Mouse (Mus musculus) gastrocnemius, postnatal 14 days (tissue): ENCODE measurements around the gene Spn. TPM values are rescaled to one million over a fixed set of nuclear protein-coding genes. Genes with fewer than 3 reads are reported as not detected.
"Not testable (repeated sequence)": the region's sequence is repeated elsewhere in the genome, so short reads cannot be mapped to it uniquely, and the experiment has no call there.

Experiments used
- DNase-seq: peaks from one replicate; pipeline ENCODE4 v3.0.0; 2021; ENCODE audit warnings: mixed read lengths
- intact Hi-C: fragments of 180-260 bp; cut with DNase I; formaldehyde crosslinking; loops from one replicate; pipeline ENCODE4 v1.15.1; 2025; ENCODE audit warnings: low total_unique reads
- long read RNA-seq, 2 experiments: library from polyadenylated mRNA; stranded (forward); transcript quantifications; one replicate each; pipeline ENCODE4 v2.0.0; 2021
- total RNA-seq, 2 experiments: library from RNA; stranded (reverse); gene quantifications; 2 replicates each; pipeline ENCODE4 v1.2.3; 2021

The Spn gene
- total RNA-seq, result under 1 TPM; 0.24 to 0.27 TPM
- long read RNA-seq, experiment 1, result 0 reads
- long read RNA-seq, experiment 2, result 0 reads

- no peak for DNase-seq
- intact Hi-C loops, result no loop called here
Measured at GRCm38 (mm10) chr7:127137262-127138017, at the start of gene Spn. Gene Spn, minus strand, starts transcription at chr7:127137823.

- intact Hi-C loops, result no loop called here
- DNase-seq, result no peak
Measured at GRCm38 (mm10) chr7:127187351-127187750, 49.7 kb upstream of the Spn start.

GRCm38 (mm10) chr7:127185601-127186000 lies 48.0 kb upstream of the Spn start:
- intact Hi-C loops, result no loop called here
- no peak for DNase-seq

GRCm38 (mm10) chr7:127184720-127185119 lies 47.1 kb upstream of the Spn start:
- intact Hi-C loops, result loop anchor here (5.0 kb wide), 1 partner anchor 52 kb away; no protein-coding TSS in a partner anchor
- DNase-seq, result no peak

GRCm38 (mm10) chr7:127183828-127184227 lies 46.2 kb upstream of the Spn start:
- intact Hi-C loops, result loop anchor here (5.0 kb wide), 1 partner anchor 52 kb away; no protein-coding TSS in a partner anchor
- DNase-seq, result no peak

- no peak for DNase-seq
- intact Hi-C loops, result loop anchor here (5.0 kb wide), 1 partner anchor 51 kb away; no protein-coding TSS in a partner anchor
Measured at GRCm38 (mm10) chr7:127183345-127183744, 45.7 kb upstream of the Spn start.

- intact Hi-C loops, result loop anchor here (5.0 kb wide), 1 partner anchor 49 kb away; no protein-coding TSS in a partner anchor
- DNase-seq, result not testable (repeated sequence)
Measured at GRCm38 (mm10) chr7:127181724-127182123, 44.1 kb upstream of the Spn start.

GRCm38 (mm10) chr7:127180783-127181182 lies 43.2 kb upstream of the Spn start:
- intact Hi-C loops, result loop anchor here (5.0 kb wide), 1 partner anchor 48 kb away; no protein-coding TSS in a partner anchor
- no peak for DNase-seq

GRCm38 (mm10) chr7:127176937-127177336 lies 39.3 kb upstream of the Spn start:
- DNase-seq, result no peak
- intact Hi-C loops, result no loop called here

GRCm38 (mm10) chr7:127166501-127166900 lies 28.9 kb upstream of the Spn start:
- no peak for DNase-seq
- intact Hi-C loops, result no loop called here

- no peak for DNase-seq
- intact Hi-C loops, result no loop called here
Measured at GRCm38 (mm10) chr7:127165607-127166493, 28.2 kb upstream of the Spn start.

GRCm38 (mm10) chr7:127164002-127164401 lies 26.4 kb upstream of the Spn start:
- intact Hi-C loops, result no loop called here
- DNase-seq, result no peak

GRCm38 (mm10) chr7:127162546-127162945 lies 24.9 kb upstream of the Spn start:
- intact Hi-C loops, result no loop called here
- DNase-seq, result no peak

GRCm38 (mm10) chr7:127157548-127157947 lies 19.9 kb upstream of the Spn start:
- intact Hi-C loops, result no loop called here

GRCm38 (mm10) chr7:127153477-127153876 lies 15.9 kb upstream of the Spn start:
- intact Hi-C loops, result no loop called here
- DNase-seq, result no peak

More at GRCm38 (mm10) chr7:127157548-127157947, 19.9 kb upstream of the Spn start:
- DNase-seq, result no peak

GRCm38 (mm10) chr7:127152464-127152863 lies 14.8 kb upstream of the Spn start:
- no peak for DNase-seq
- intact Hi-C loops, result no loop called here

- intact Hi-C loops, result no loop called here
- DNase-seq, result no peak
Measured at GRCm38 (mm10) chr7:127147901-127148300, 10.3 kb upstream of the Spn start.

- intact Hi-C loops, result no loop called here
Measured at GRCm38 (mm10) chr7:127146267-127146603, 8.6 kb upstream of the Spn start.

GRCm38 (mm10) chr7:127145387-127146266 lies 8.0 kb upstream of the Spn start:
- intact Hi-C loops, result no loop called here

More at GRCm38 (mm10) chr7:127146267-127146603, 8.6 kb upstream of the Spn start:
- DNase-seq, result no peak

More at GRCm38 (mm10) chr7:127145387-127146266, 8.0 kb upstream of the Spn start:
- no peak for DNase-seq
